Mouse (Mus musculus) liver, postnatal 0 days (tissue): ENCODE data around the gene Cysrt1.

Source experiments
- CTCF ChIP-seq: sonication (generic); IDR thresholded peaks from 2 replicates; pipeline ENCODE4 v1.5.1; 2016; ENCODE audit warnings: antibody characterized with exemption, low read depth
- EP300 ChIP-seq: IDR thresholded peaks from 2 replicates; pipeline ENCODE4 v1.6.1; 2016; ENCODE audit warnings: antibody characterized with exemption, low read depth, mild to moderate bottlenecking

GRCm38 (mm10) chr2:25238106-25238505, 4.1 kb downstream of the Cysrt1 start:
- no peak for TF ChIP-seq EP300
- no peak for TF ChIP-seq CTCF
